ENCODE assay signal across 8 mouse cellular contexts in the genomic region with DNA sequence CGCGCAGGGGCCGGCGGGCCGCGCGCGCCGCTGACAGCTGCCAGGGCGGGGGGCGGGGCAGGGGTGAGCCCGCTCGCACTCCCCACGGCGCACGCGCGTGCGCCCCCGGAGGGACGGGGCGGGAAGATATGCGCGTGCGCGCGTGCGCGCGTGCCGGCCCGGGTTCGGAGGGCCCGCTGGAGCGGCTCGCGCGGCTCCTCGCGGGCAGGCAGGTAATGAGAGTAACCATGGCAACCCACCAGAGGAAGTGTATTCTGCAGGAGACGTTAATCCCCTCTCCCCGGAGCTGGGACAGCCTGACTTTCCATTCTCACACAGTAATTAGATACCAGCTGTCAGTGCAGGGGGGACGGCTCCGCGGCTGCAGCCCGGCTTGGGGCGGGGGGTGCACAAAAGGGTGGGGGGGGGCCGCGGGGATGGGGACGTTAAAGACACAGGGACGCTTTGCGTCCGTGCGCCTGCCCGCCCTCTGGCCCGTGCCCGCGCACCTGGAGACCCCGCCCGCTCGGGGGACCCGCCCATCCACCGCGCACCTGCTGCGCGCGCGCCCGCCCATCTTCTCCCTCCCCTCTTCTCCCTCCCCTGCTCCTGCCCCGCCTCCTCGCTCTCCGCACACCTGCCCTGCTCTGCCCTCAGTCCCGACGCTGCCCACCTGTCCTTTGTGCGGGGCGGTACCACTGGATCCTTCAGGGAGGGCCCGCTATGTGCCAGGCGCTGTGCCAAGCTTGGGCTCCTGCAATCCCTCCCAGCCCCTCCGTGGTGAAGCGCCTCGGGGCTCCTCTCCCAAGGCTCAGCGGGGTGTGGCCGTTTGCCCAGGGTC. TPM values are rescaled to one million over a fixed set of nuclear protein-coding genes. Genes with fewer than 3 reads are reported as not detected.
DNase-seq lines count a peak whose midpoint lies in the region; ATAC-seq lines count a peak whose summit lies in the region.

A gene (plus strand): TSS at position 218 of the 820 bp plus-strand sequence.

- no peaks in the 10 kb centered on the region for H3K36me3 ChIP-seq in hindbrain, embryonic 16.5 days (ENCODE audit: control insufficient read depth, insufficient read depth, low read length)
- peaks cover 65% of the 10 kb centered on the region for H3K36me3 ChIP-seq in megakaryocyte, embryonic 14.5 days (replicated peaks; ENCODE audit: low read length)

- H3K9ac ChIP-seq in hindbrain, embryonic 16.5 days (ENCODE audit: low read depth, low read length): peak within 1 kb of the TSS; percentile 91

- under 1% methylated on average over 55 of the region's 83 CpGs for WGBS in hindbrain, embryonic 16.5 days

- peak; percentile 87 for ATAC-seq in hindbrain, embryonic 16.5 days

- H3K4me2 ChIP-seq in hindbrain, embryonic 16.5 days (ENCODE audit: low read length): peak within 1 kb of the TSS; percentile 81

- peaks cover 54% of the 10 kb centered on the region for H3K4me1 ChIP-seq in hindbrain, embryonic 16.5 days (ENCODE audit: control insufficient read depth, insufficient read depth, low read depth, low read length)
- H3K4me1 ChIP-seq in megakaryocyte, embryonic 14.5 days: peaks cover 93% of the 10 kb centered on the region

- no peaks in the 10 kb centered on the region for H3K27me3 ChIP-seq in hindbrain, embryonic 16.5 days (replicated peaks; ENCODE audit: control insufficient read depth, insufficient read depth, low read length)
- no peaks in the 10 kb centered on the region for H3K27me3 ChIP-seq in megakaryocyte, embryonic 14.5 days (replicated peaks)

- intact Hi-C loops in left cerebral cortex, postnatal 14 days (cut with DNase I): no loop called here

- peak; percentile 89 for DNase-seq in ZHBTc4 (ENCODE audit: low read depth, low spot score)
- DNase-seq in cerebellum, adult 9-10 months: peak; percentile 87
- DNase-seq in forelimb bud, embryonic 11.5 days (ENCODE audit: low read depth, low spot score): peak; percentile 75
- peak; percentile 80 to 81 for DNase-seq in left cerebral cortex, postnatal 14 days (ENCODE audit: low spot score in 2 of 2)
- peak; percentile 67 to 71 for DNase-seq in right cerebral cortex, postnatal 36 days (ENCODE audit: low spot score in 2 of 2)
- no peak for DNase-seq in adipocyte (ENCODE audit: low spot score)

- peak within 1 kb of the TSS; percentile 94 for H3K27ac ChIP-seq in hindbrain, embryonic 16.5 days (ENCODE audit: low read depth, low read length)

- peak within 1 kb of the TSS; percentile 59 for H3K4me3 ChIP-seq in hindbrain, embryonic 16.5 days (ENCODE audit: low read length)
- peak within 1 kb of the TSS; percentile 95 for H3K4me3 ChIP-seq in megakaryocyte, embryonic 14.5 days (replicated peaks)

- no peaks in the 10 kb centered on the region for H3K9me3 ChIP-seq in hindbrain, embryonic 16.5 days (ENCODE audit: control insufficient read depth, low read length)
- no peaks in the 10 kb centered on the region for H3K9me3 ChIP-seq in megakaryocyte, embryonic 14.5 days

RNA-seq across cellular contexts. Expression of the gene that starts here (rescaled TPM):
- not detected in 2 replicates for polyA plus RNA-seq in hindbrain, embryonic 16.5 days (2015; fragmentation: Nextera tagmentation; extraction: Ambion mirVana)
- total RNA-seq in left cerebral cortex, postnatal 14 days (2021): 1 to 10 TPM in 1 of 2 experiments, not detected in 1; 1.4 TPM
- polyA plus RNA-seq in megakaryocyte, embryonic 14.5 days (2012; ENCODE audit: insufficient read depth, low replicate concordance): 0.54 TPM in 1 of 2 replicates, not detected in the other

Comparison
In these comparisons a context has a peak if more than half of its experiments do, and no peak if none do; other contexts are left out.
1. Peak in ATAC-seq, H3K4me3 ChIP-seq, H3K27ac ChIP-seq, H3K9ac ChIP-seq and H3K4me2 ChIP-seq in hindbrain, embryonic 16.5 days; RNA of the gene not detected or under 1 TPM.